Mouse (Mus musculus): ENCODE data around the gene Tmem200a. TPM values are rescaled to one million over a fixed set of nuclear protein-coding genes. Genes with fewer than 3 reads are reported as not detected.

The Tmem200a gene
- total and polyA plus RNA-seq, 3 experiments, result not detected

DNA sequence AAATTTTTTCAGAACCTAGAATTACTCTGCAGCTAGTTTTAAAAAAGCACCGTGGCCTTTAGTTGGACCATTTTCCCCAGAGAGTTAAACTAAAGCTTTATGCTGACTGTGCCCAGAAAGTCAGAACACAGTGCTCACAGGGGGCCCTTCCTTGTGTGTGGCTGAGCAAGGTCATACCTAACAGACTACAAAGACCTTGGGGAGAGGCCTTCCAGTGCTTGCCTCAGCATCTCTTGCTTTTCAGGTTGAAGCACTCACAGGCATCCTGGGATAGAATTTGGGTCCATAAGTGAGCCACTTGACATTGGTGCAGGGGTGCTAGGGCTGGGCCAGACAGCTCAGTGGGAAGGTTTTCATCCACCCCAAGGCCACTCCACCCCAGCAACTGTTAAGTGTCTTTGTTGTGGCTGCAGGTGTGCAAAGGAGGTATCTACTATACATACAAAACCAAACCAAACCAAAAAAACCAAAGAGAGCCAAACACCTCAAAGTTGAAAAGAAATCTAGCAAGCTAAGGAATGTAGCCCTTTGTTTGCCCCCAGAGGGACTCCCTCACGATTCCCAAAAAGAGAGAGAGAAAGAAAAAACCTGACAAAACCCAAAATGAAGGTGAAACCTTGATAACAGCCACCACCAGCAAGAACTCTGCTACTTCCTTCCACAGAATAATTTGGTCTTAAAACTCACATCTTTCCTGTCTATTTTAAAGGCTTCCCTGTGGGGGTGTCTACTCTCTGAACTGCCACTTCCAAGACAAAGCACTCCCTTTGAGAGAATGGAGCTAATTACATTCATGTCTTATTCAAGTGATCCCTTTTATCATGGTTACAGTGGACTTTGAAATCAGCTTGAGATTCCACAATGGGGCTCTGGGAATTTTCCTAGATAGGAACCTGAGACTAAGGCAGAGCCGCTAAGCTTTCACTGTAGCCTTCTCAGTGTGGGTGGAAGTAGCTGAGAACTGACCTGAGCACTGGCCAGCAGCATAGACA, 119.8 kb downstream of the Tmem200a start:
- Histone ChIP-seq H3K4me3 (replicated peaks in 1 of 3; ENCODE audit: low read depth in 2 of 3, low read length in 2 of 3, poor library complexity in 1 of 3) (no peak overlapping the region), H3K79me2 (replicated peaks; ENCODE audit: control insufficient read depth, extremely low read depth, insufficient read depth, poor library complexity, severe bottlenecking) (no peaks in the 10 kb centered on the region), H3K4me1 (ENCODE audit: control insufficient read depth in 1 of 2, insufficient read depth in 2 of 2) (0 out of 4 replicates have a peak, but pooled peaks cover 0 to 5% of the 10 kb centered on the region in 2 experiments), H3K27ac (ENCODE audit: insufficient read depth, low read depth) (no peak overlapping the region), H3K9me3 (replicated peaks; ENCODE audit: low read length) (no peaks in the 10 kb centered on the region), H3K27me3 (replicated peaks) (no peaks in the 10 kb centered on the region), H3K36me3 (replicated peaks in 1 of 2; ENCODE audit: control insufficient read depth in 1 of 2, insufficient read depth in 1 of 2, low read length in 1 of 2) (no peaks in the 10 kb centered on the region), H3K9ac (ENCODE audit: insufficient read depth, low read depth) (no peak overlapping the region), H3K4me2 (ENCODE audit: insufficient read depth, low read depth, poor library complexity, severe bottlenecking) (no peak overlapping the region)
- in situ Hi-C loops (cut with MboI; ENCODE audit: low pct_ligation_motif_present, low pct_unique_long_range_greater_than_20kb, low sequenced_read_pairs), result no loop called here
- dilution Hi-C loops (cut with MboI; ENCODE audit: extremely low pct_ligation_motif_present, extremely low pct_unique_long_range_greater_than_20kb, low sequenced_read_pairs), result no loop called here
- TF ChIP-seq CHD2 (IDR thresholded peaks at IDR 0.05; ENCODE audit: low read length) (no peak), TBP (conservative IDR thresholded peaks at IDR 0.05; ENCODE audit: low read depth, low read length) (no peak), ZMIZ1 (IDR thresholded peaks at IDR 0.05; ENCODE audit: low read depth, low read length) (no peak)
- no peak for DNase-seq (ENCODE audit: extremely low read depth)

DNA sequence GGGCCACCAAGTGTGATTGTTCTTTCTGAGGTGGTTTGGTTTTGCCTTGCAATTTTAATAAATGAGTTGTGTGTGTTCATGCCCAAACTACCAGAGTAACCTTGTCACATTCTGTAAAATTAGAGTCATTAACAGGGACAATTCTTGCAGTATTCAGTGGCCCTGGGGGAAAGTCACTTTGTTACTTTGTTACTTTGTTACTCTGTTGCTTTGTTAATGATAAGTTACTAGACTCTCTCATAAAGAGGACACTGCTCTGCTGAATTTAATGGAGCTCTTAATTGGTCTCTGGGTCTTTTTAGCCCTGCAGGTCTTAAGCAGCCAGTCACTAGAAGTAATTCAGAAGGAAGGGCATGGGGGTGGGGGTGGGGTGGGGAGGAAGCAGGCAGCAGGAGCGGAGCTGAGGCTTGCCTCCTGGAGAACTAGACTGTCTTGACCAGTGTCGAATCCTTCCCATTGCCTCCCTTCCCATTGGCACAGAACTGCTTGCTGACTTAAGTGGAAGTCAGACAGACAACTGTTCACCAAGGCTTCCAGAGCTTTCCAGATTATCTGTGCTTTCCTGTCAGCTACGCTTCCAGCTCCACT, 124.1 kb downstream of the Tmem200a start:
- in situ Hi-C loops (cut with MboI; ENCODE audit: low pct_ligation_motif_present, low pct_unique_long_range_greater_than_20kb, low sequenced_read_pairs), result no loop called here
- H3K79me2 ChIP-seq (replicated peaks; ENCODE audit: control insufficient read depth, extremely low read depth, insufficient read depth, poor library complexity, severe bottlenecking), result no peaks in the 10 kb centered on the region
- no peaks in the 10 kb centered on the region for H3K9me3 ChIP-seq (replicated peaks; ENCODE audit: low read length)
- H3K9ac ChIP-seq (ENCODE audit: insufficient read depth, low read depth), result no peak overlapping the region
- DNase-seq (ENCODE audit: extremely low read depth), result no peak
- TF ChIP-seq POLR2A (IDR thresholded peaks at IDR 0.05; ENCODE audit: low read depth, low read length), result no peak
- TF ChIP-seq POLR2AphosphoS2 (IDR thresholded peaks at IDR 0.05; ENCODE audit: low read depth, low read length), result no peak
- TF ChIP-seq KAT2A (IDR thresholded peaks at IDR 0.05; ENCODE audit: insufficient replicate concordance, low read length), result no peak
- TF ChIP-seq EP300 (IDR thresholded peaks at IDR 0.05; ENCODE audit: low read length), result no peak
- TF ChIP-seq UBTF (IDR thresholded peaks at IDR 0.05; ENCODE audit: low read depth, low read length), result no peak
- no peak for TF ChIP-seq MAX (IDR thresholded peaks at IDR 0.05; ENCODE audit: low read length)
- no peak for TF ChIP-seq BHLHE40 (IDR thresholded peaks at IDR 0.05; ENCODE audit: low read depth, low read length)
- TF ChIP-seq GABPA (IDR thresholded peaks at IDR 0.05; ENCODE audit: insufficient replicate concordance, low read depth, low read length), result no peak
- TF ChIP-seq ZC3H11A (IDR thresholded peaks at IDR 0.05; ENCODE audit: low read depth, low read length), result no peak
- no peak for TF ChIP-seq MAZ (IDR thresholded peaks at IDR 0.05; ENCODE audit: low read depth, low read length)
- TF ChIP-seq MYC (IDR thresholded peaks at IDR 0.05; ENCODE audit: low read depth, low read length), result no peak
- TF ChIP-seq ZNF384 (IDR thresholded peaks at IDR 0.05; ENCODE audit: low read depth, low read length), result no peak
- no peak for TF ChIP-seq SMC3 (IDR thresholded peaks at IDR 0.05; ENCODE audit: low read depth, low read length)
- no peak for TF ChIP-seq RCOR1 (conservative IDR thresholded peaks at IDR 0.05; ENCODE audit: low read depth, low read length)
- TF ChIP-seq JUN (IDR thresholded peaks at IDR 0.05; ENCODE audit: insufficient read depth, low read depth, low read length), result no peak
- TF ChIP-seq RAD21 (IDR thresholded peaks at IDR 0.05; ENCODE audit: low read depth, low read length), result no peak
- no peak for TF ChIP-seq JUND (conservative IDR thresholded peaks at IDR 0.05; ENCODE audit: low read depth, low read length)
- no peak for TF ChIP-seq TBP (conservative IDR thresholded peaks at IDR 0.05; ENCODE audit: low read depth, low read length)
- no peak overlapping the region for H3K27ac ChIP-seq (ENCODE audit: insufficient read depth, low read depth)
- H3K4me2 ChIP-seq (ENCODE audit: insufficient read depth, low read depth, poor library complexity, severe bottlenecking), result no peak overlapping the region
- H3K27me3 ChIP-seq (replicated peaks), result no peaks in the 10 kb centered on the region
- dilution Hi-C loops (cut with MboI; ENCODE audit: extremely low pct_ligation_motif_present, extremely low pct_unique_long_range_greater_than_20kb, low sequenced_read_pairs), result no loop called here
- H3K36me3 ChIP-seq (replicated peaks in 1 of 2; ENCODE audit: control insufficient read depth in 1 of 2, insufficient read depth in 1 of 2, low read length in 1 of 2), result no peaks in the 10 kb centered on the region
- peaks cover 6 to 15% of the 10 kb centered on the region in 2 experiments; a peak in 3 of 4 replicates for H3K4me1 ChIP-seq (ENCODE audit: control insufficient read depth in 1 of 2, insufficient read depth in 2 of 2)
- no peak overlapping the region for H3K4me3 ChIP-seq (replicated peaks in 1 of 3; ENCODE audit: low read depth in 2 of 3, low read length in 2 of 3, poor library complexity in 1 of 3)

Measured in CH12.LX (cell line).